Mouse (Mus musculus) retina, embryonic 14.5 days (tissue): ENCODE measurements around the gene Tfap2a.
A peak's percentile ranks its signal among the peaks of the same experiment; 100 is the strongest.

Experiments
- DNase-seq: peaks from one replicate; pipeline ENCODE4 v3.0.0-alpha.2; 2015; ENCODE audit warnings: low spot score

Gene Tfap2a

GRCm38 (mm10) chr13:40733542-40734151 lies 4.5 kb downstream of the Tfap2a start:
- peak; percentile 69 for DNase-seq

GRCm38 (mm10) chr13:40732816-40733541 lies 5.2 kb downstream of the Tfap2a start:
- DNase-seq = peak; percentile 39

DNA sequence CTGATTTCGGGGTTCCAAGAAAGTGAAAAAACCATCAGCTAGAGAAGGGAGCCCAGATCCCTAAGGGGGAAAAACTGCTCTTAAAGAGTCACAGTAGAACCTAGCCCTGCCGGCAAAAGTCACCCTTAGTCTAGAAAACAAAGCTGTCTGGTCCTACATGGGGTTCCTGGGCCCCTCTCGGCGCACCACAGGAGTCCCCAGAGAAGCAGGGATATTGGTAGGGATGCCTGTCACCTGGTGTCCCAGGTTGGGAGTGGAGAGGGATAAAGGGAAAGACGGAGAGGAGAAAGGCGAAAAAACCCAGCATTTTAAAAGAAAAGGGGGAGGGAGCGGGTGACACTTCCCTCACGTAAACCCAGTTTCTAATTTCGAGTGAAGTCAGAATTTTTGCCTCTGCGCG lies 6.1 kb downstream of the Tfap2a start:
- peak; percentile 18 for DNase-seq

DNA sequence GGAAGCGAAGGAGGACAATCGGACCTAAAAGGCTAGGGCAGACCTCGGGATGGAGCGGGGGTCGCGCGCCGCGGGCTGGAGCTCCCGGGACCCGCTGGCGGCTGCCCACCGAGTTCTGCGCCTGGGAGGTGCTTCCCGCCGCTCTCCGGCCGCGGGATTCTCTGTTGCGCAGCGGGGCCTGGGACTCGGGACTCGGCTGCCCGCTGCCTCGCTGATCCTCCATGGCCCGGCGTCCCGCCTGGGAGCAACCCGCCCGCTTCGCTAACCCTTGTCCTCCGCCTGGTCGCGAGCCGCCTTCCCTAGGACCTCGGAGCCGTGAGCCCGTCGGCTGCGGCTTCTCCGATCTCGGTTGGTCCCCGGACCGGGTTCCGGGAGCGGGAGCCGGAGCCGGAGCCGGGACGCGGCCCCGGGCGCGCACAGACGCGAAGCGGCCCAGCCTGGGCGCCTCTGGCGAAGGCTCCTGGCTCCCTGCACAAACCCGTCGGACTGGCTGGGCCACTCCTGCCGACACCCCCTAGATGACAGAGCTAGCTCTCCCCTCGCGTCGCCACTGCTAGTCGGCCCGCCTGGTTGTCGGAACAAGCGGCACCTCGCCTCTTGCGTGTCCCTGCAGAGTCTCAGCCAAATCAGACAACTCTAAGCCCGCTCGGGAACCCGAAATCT lies 6.9 kb downstream of the Tfap2a start:
- DNase-seq = peak; percentile 60

GRCm38 (mm10) chr13:40730651-40731178 lies 7.5 kb downstream of the Tfap2a start:
- peak; percentile 64 for DNase-seq

DNA sequence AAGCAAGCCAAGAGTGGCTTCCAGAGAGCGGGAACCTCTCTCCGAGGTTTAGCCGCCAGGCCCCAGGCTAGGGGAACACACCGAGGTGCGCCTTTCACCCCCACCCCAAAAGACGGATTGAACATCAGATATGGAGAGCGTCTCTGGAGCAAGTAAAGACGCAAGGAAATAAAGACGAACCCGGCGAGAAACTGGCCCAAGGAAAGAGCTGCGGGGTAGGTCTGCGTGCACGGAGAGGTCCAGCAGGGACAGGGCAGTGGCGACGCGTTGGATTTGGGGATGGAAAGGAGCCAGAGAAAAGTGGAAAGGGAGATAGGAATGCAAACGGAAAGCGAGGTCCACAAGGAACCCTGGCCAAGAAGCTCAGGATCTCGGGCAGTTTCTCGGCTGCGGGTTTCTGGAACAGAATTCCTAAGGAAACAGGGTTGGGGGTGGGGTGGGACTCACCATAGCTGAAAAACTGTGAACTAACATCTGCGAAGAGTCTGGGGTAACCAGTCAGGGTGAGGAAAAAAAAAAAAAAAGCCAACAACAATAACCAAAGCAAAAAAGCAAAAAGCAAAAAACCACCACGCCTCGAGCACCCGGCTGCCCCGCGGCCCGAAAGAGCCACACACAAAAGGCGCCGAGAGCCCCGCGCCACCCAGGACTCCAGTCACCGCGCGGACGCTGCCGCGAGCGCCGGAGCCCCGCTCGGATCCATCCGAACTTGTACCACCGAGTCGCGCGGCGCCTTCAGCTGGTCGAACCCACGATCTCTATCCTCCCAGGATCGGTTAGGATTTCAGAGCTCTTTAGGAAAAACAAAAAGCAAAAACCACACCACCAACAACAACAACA lies 8.4 kb downstream of the Tfap2a start:
- DNase-seq = peak; percentile 45

DNA sequence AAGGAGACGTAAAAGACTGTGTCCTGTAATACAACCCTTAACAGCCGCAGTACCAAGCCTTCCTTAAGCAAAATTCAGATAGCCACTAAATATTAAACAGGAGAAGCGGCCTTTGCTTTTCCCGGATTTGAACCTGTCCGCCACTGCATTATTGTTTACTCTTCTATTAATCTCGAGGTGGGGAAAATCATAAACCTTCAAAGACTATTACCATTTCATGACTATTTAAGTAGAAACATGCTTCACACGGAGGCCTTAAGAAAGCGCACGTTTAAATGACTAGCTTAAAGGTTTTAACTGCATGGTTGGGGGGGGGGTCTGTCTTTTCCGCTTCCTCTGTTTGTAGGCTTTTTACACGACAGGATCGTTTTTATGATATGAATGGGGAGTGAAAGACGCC lies 9.1 kb downstream of the Tfap2a start:
- no peak for DNase-seq

- no peak for DNase-seq
Measured at GRCm38 (mm10) chr13:40728626-40728990, 9.6 kb downstream of the Tfap2a start.

GRCm38 (mm10) chr13:40727731-40728625 lies 10.2 kb downstream of the Tfap2a start:
- no peak for DNase-seq

GRCm38 (mm10) chr13:40725924-40726323 lies 12.3 kb downstream of the Tfap2a start:
- no peak for DNase-seq

- DNase-seq = no peak
Measured at GRCm38 (mm10) chr13:40723598-40723920, 14.6 kb downstream of the Tfap2a start.

DNA sequence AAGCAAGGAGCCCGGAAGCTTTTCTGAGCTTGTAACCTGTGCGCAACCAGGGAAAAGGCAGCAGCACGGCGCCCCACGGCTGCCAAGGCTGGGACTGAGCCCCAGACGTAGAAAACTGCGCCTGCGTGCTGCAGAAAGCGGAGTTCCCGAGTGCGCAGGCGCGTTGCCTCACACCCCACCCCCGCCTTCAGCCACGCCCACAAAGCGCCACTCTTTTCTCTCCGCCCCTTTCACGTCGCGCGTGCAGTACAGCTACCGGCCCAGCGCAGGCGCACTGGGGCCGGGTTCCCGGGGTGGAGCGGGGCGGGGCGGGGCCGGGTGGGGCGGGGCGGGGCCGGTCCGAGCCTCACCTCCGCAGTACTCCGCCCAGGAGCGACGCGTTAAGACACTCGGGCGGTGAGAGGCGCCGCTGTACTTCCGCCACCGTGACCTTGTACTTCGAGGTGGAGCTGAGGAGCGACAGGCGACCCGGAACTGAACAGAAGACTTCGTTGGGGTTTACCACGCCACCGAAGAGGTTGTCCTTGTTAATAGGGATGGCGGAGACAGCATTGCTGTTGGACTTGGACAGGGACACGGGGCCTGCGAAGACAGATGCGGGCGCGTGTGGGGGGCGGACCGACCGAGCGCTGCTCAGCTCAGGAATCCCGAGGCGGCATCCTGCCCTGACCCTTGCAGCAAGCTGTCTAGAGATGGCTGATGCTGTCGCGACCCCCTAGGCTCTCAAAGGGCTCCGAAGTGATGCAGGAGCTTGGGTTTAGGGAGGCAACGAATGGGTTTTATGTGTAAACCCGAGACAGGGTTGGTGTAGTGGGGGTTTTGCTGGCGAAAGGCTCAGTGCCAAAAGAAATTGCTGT lies 15.2 kb downstream of the Tfap2a start:
- DNase-seq = peak; percentile 97

GRCm38 (mm10) chr13:40719741-40720082 lies 18.5 kb downstream of the Tfap2a start:
- no peak for DNase-seq

DNA sequence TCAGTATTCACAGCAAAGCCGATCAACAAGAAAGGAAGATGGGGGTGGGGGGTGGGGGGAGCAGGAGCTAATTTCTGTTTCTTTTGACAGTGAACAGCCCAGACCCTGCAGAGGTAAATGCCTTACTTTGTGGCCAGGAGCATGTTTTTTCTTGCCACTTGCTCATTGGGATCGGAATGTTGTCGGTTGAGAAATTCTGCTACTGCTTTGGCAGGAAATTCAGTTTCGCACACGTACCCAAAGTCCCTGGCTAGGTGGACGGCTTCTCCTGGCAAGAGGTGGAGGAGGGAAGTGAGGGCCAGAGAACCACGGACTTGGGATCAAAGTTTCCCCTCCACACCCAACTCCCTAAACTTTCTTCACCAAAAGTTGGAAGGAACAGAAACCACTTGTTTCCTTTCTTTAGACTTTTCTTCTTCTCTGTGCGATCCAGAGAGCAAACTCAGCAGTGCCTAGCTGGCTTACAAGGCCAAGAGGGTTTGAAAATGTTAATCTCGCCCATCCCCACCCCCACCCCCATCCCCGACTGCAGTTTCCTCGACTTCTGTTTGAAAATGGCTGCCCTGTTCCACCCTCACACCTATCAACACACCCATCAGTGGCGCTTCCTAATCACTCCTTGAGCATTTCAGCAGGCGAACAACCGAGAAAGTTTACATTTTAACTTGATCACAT lies 19.0 kb downstream of the Tfap2a start:
- no peak for DNase-seq

DNA sequence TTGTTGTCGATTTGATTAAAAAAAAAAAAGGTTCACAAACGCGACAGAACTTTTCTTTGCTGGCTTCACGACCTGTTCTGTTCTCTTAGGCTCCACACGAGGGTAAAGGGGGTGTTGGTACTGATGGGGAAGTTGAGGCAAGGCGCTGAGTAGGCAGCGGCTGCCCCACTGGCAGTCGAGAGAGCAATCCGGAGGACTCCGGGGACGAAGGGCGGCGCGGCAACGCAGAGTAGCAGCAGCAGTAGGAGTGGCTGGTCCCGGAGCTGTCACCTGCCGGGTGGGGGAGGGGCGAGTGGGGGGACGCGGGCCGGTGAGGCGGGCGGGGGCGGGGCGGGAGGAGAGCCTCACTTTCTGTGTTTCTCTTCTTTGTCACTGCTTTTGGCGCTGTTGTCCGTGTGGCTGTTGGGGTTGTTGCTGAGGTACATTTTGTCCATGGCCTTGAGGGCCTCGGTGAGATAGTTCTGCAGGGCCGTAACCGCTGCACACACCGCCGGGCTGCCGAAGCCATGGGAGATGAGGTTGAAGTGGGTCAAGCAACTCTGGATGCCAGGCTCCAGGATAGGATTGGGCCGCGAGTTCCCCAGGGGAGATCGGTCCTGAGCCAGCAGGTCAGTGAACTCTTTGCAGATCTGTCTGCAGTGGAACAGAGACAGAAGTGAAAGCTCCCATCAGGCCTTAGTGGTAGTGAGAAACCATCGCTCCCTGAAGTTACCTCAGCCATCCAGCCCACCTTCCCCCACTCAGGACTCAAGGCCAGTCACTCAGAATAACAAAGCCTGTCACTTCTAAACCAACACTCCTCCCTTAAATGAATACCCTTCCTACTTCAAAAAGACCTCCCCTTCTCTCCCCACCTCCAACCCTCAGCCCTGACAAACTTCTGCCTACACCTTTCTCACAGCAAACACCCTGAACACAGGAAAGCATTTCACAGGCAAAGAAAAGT lies 21.1 kb downstream of the Tfap2a start:
- DNase-seq = no peak

- DNase-seq = no peak
Measured at GRCm38 (mm10) chr13:40714531-40714930, 23.6 kb downstream of the Tfap2a start.

- DNase-seq = no peak
Measured at GRCm38 (mm10) chr13:40713681-40714080, 24.5 kb downstream of the Tfap2a start.

- peak; percentile 16 for DNase-seq
Measured at GRCm38 (mm10) chr13:40713241-40713640, 24.9 kb downstream of the Tfap2a start.

DNA sequence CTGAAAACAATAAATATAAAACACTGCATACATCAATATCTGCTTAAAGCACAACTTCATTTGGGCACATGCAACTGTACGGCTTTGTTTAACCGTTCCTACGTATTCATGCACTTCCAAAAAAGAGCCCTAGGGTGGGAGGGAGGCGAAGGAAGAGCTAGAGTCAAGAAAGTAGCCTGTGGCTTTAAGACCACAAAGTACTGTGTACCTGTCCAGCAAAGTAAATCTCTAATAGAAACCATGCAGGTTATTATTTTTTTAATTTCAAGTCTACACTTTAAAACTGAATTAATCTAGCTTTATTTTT lies 25.7 kb downstream of the Tfap2a start:
- DNase-seq = no peak
